Mouse (Mus musculus) stomach, postnatal 0 days (tissue): ENCODE data around the gene Tex45.

Experiments used
- CTCF ChIP-seq: IDR thresholded peaks from 2 replicates; pipeline ENCODE4 v1.5.1; 2016; ENCODE audit warnings: antibody characterized with exemption, low read depth, mild to moderate bottlenecking, moderate library complexity
- EP300 ChIP-seq: optimal IDR thresholded peaks from 2 replicates; pipeline ENCODE3; 2016; ENCODE audit warnings: antibody characterized with exemption

- TF ChIP-seq CTCF (peak; percentile 43), EP300 (no peak)
Observed at GRCm38 (mm10) chr8:3468838-3469237, 1.8 kb upstream of the Tex45 start.
